Mouse (Mus musculus): Measurements from ENCODE around the gene Mrtfa. TPM values are rescaled to one million over a fixed set of nuclear protein-coding genes. Genes with fewer than 3 reads are reported as not detected.

Gene Mrtfa
- total RNA-seq, 2 experiments from 2014 or later: 39.4 to 76.4 TPM

GRCm38 (mm10) chr15:81072748-81073147 lies 117.8 kb downstream of the Mrtfa start:
- ATAC-seq (ENCODE audit: poor library complexity, severe bottlenecking): no peak

GRCm38 (mm10) chr15:81070470-81070869 lies 120.1 kb downstream of the Mrtfa start:
- ATAC-seq (ENCODE audit: poor library complexity, severe bottlenecking): no peak

- ATAC-seq (ENCODE audit: poor library complexity, severe bottlenecking): no peak
Observed at GRCm38 (mm10) chr15:81068641-81069381, 121.7 kb downstream of the Mrtfa start.

- ATAC-seq (ENCODE audit: poor library complexity, severe bottlenecking): no peak
Observed at GRCm38 (mm10) chr15:81067761-81068160, 122.8 kb downstream of the Mrtfa start.

GRCm38 (mm10) chr15:81066976-81067375 lies 123.6 kb downstream of the Mrtfa start:
- ATAC-seq (ENCODE audit: poor library complexity, severe bottlenecking): no peak

GRCm38 (mm10) chr15:81064661-81065060 lies 125.9 kb downstream of the Mrtfa start:
- ATAC-seq (ENCODE audit: poor library complexity, severe bottlenecking): no peak

GRCm38 (mm10) chr15:81064143-81064542 lies 126.4 kb downstream of the Mrtfa start:
- peak; percentile 67 for ATAC-seq (ENCODE audit: poor library complexity, severe bottlenecking)

GRCm38 (mm10) chr15:81062616-81063015 lies 127.9 kb downstream of the Mrtfa start:
- no peak for ATAC-seq (ENCODE audit: poor library complexity, severe bottlenecking)

- no peak for ATAC-seq (ENCODE audit: poor library complexity, severe bottlenecking)
Observed at GRCm38 (mm10) chr15:81062175-81062588, 128.4 kb downstream of the Mrtfa start.

- ATAC-seq (ENCODE audit: poor library complexity, severe bottlenecking): no peak
Observed at GRCm38 (mm10) chr15:81060975-81061374, 129.6 kb downstream of the Mrtfa start.

GRCm38 (mm10) chr15:81057736-81058135 lies 132.8 kb downstream of the Mrtfa start:
- ATAC-seq (ENCODE audit: poor library complexity, severe bottlenecking): peak; percentile 79

- ATAC-seq (ENCODE audit: poor library complexity, severe bottlenecking): no peak
Observed at GRCm38 (mm10) chr15:81055488-81055887, 135.1 kb downstream of the Mrtfa start.

GRCm38 (mm10) chr15:81052491-81052890 lies 138.1 kb downstream of the Mrtfa start:
- ATAC-seq (ENCODE audit: poor library complexity, severe bottlenecking): no peak

GRCm38 (mm10) chr15:81050488-81050887 lies 140.1 kb downstream of the Mrtfa start:
- ATAC-seq (ENCODE audit: poor library complexity, severe bottlenecking): no peak

GRCm38 (mm10) chr15:81049401-81050053 lies 141.0 kb downstream of the Mrtfa start:
- ATAC-seq (ENCODE audit: poor library complexity, severe bottlenecking): peak; percentile 61

GRCm38 (mm10) chr15:81047497-81047896 lies 143.1 kb downstream of the Mrtfa start:
- ATAC-seq (ENCODE audit: poor library complexity, severe bottlenecking): no peak

GRCm38 (mm10) chr15:81046061-81046460 lies 144.5 kb downstream of the Mrtfa start:
- ATAC-seq (ENCODE audit: poor library complexity, severe bottlenecking): no peak

- peak; percentile 71 for ATAC-seq (ENCODE audit: poor library complexity, severe bottlenecking)
Observed at GRCm38 (mm10) chr15:81045336-81045735, 145.2 kb downstream of the Mrtfa start.

GRCm38 (mm10) chr15:81044446-81044845 lies 146.1 kb downstream of the Mrtfa start:
- ATAC-seq (ENCODE audit: poor library complexity, severe bottlenecking): peak; percentile 80

- ATAC-seq (ENCODE audit: poor library complexity, severe bottlenecking): peak; percentile 26
Observed at GRCm38 (mm10) chr15:81042276-81042931, 148.2 kb downstream of the Mrtfa start.

- no peak for ATAC-seq (ENCODE audit: poor library complexity, severe bottlenecking)
Observed at GRCm38 (mm10) chr15:81041767-81042166, 148.8 kb downstream of the Mrtfa start.

GRCm38 (mm10) chr15:81038419-81038818 lies 152.1 kb downstream of the Mrtfa start:
- no peak for ATAC-seq (ENCODE audit: poor library complexity, severe bottlenecking)

All from megakaryocyte, adult 5-6 weeks (primary cell).